ENCODE assay signal across 2 mouse cellular contexts in the genomic region with DNA sequence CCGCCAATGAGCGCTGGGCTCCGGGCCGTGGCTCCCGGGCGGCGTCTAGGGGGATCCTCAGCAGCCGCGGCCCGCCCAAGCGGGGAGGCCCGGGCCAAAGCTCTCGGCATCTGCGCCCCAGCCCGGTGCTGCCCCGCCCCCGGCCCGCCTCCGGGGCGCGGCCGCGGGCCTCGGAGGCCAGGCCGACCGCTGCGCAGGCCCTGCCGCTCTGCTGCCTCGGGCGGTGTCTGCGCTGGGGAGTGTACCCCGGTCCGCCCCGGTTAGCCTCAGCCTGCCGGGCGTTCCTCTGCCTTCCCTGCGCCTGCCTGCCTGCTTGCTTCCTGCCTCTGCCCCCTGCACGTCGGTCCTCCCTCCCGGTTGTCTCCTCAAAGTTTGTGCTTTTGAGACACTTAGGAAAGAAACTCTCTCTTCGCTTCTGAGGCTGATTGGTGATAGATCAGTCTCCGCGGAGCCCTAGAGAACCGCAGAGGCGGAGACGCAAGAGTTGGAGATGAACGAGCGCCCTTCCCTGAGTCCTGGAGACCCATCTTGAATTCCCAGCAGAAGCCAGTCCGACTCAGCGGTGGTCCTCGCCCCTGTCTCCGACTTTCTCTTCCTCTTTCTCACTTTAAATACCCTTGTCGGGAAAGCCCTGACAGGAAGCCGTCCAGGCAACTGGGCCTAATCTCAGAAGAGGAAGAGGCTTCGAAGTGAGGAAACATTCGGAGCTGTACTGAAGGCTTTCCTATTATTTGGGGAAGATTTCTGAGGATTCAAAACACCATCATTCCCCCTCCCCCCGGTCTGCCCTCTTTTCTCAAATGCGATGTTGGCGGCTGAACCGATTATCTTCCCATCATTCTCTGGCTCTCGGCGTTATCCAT.
TF ChIP-seq lines count a peak whose summit lies in the region.

No protein-coding gene starts in this region.

TF ChIP-seq in CH12.LX, 34 proteins besides CTCF, POLR2A, EP300 and RAD21 (continued from another document):
- TF ChIP-seq POLR2AphosphoS2 (IDR thresholded peaks at IDR 0.05; ENCODE audit: low read depth, low read length) (no peak), IRF4 (IDR thresholded peaks at IDR 0.05; ENCODE audit: low read depth, low read length) (peak; percentile 64), ELF1 (IDR thresholded peaks at IDR 0.05; ENCODE audit: low read depth, low read length) (peak; percentile 52), USF1 (IDR thresholded peaks at IDR 0.05; ENCODE audit: low read depth, low read length) (no peak), MAX (IDR thresholded peaks at IDR 0.05; ENCODE audit: low read length) (peak; percentile 45; the same call in 1 of the 2 replicates), MXI1 (IDR thresholded peaks at IDR 0.05; ENCODE audit: low read depth, low read length) (no peak; the same call in 1 of the 2 replicates), SMC3 (IDR thresholded peaks at IDR 0.05; ENCODE audit: low read depth, low read length) (no peak), KAT2A (IDR thresholded peaks at IDR 0.05; ENCODE audit: insufficient replicate concordance, low read length) (0 out of 2 replicates have a peak, but pooled peaks have one; percentile 18), ETS1 (conservative IDR thresholded peaks at IDR 0.05; ENCODE audit: low read depth, low read length) (peak; percentile 20; the same call in 1 of the 2 replicates), ZMIZ1 (IDR thresholded peaks at IDR 0.05; ENCODE audit: low read depth, low read length) (no peak), TCF12 (IDR thresholded peaks at IDR 0.05; ENCODE audit: low read depth, low read length) (peak; percentile 68; the same call in 1 of the 2 replicates), RCOR1 (conservative IDR thresholded peaks at IDR 0.05; ENCODE audit: low read depth, low read length) (no peak), ZC3H11A (IDR thresholded peaks at IDR 0.05; ENCODE audit: low read depth, low read length) (no peak), ZNF384 (IDR thresholded peaks at IDR 0.05; ENCODE audit: low read depth, low read length) (no peak), CHD2 (IDR thresholded peaks at IDR 0.05; ENCODE audit: low read length) (no peak), NELFE (IDR thresholded peaks at IDR 0.05; ENCODE audit: low read depth, low read length) (peak; percentile 61), MEF2A (IDR thresholded peaks at IDR 0.05; ENCODE audit: borderline replicate concordance, low read depth, low read length) (no peak), E2F4 (IDR thresholded peaks at IDR 0.05; ENCODE audit: insufficient replicate concordance, low read depth, low read length) (no peak), JUND (conservative IDR thresholded peaks at IDR 0.05; ENCODE audit: low read depth, low read length) (no peak), NRF1 (IDR thresholded peaks at IDR 0.05; ENCODE audit: low read depth, low read length) (peak; percentile 79), GABPA (IDR thresholded peaks at IDR 0.05; ENCODE audit: insufficient replicate concordance, low read depth, low read length) (no peak), ZKSCAN1 (IDR thresholded peaks at IDR 0.05; ENCODE audit: borderline replicate concordance, low read depth, low read length) (no peak), UBTF (IDR thresholded peaks at IDR 0.05; ENCODE audit: low read depth, low read length) (peak; percentile 95), BHLHE40 (IDR thresholded peaks at IDR 0.05; ENCODE audit: low read depth, low read length) (no peak), MYC (IDR thresholded peaks at IDR 0.05; ENCODE audit: low read depth, low read length) (no peak), JUN (IDR thresholded peaks at IDR 0.05; ENCODE audit: insufficient read depth, low read depth, low read length) (no peak), PAX5 (IDR thresholded peaks at IDR 0.05; ENCODE audit: low read length) (no peak), MAFK (IDR thresholded peaks at IDR 0.05; ENCODE audit: insufficient replicate concordance, low read length) (no peak), MAZ (IDR thresholded peaks at IDR 0.05; ENCODE audit: low read depth, low read length) (no peak), SIN3A (IDR thresholded peaks at IDR 0.05; ENCODE audit: low read length) (peak; percentile 73)

TF ChIP-seq in myocyte, 11 proteins besides CTCF, POLR2A, EP300 and RAD21 (continued from another document):
- TF ChIP-seq E2F4 (IDR thresholded peaks at IDR 0.05; ENCODE audit: insufficient read depth) (no peak), TCF3 (IDR thresholded peaks at IDR 0.05; ENCODE audit: insufficient read length, low read depth) (no peak)
